Mouse (Mus musculus) heart, adult 18-20 months (tissue): ENCODE results near the gene Slc39a11. TPM values are rescaled to one million over a fixed set of nuclear protein-coding genes. Genes with fewer than 3 reads are reported as not detected.
"Not testable (repeated sequence)": the region's sequence is repeated elsewhere in the genome, so short reads cannot be mapped to it uniquely, and the experiment has no call there.

Experiments used
- DNase-seq, 2 experiments: peaks; one replicate each; pipeline ENCODE4 v3.0.0; 2021 to 2022; ENCODE audit warnings: mixed read lengths in 1 of 2
- total RNA-seq, 2 experiments: library from RNA; stranded (reverse); gene quantifications; 2 replicates each; pipeline ENCODE4 v1.2.3; 2021

Gene Slc39a11
- total RNA-seq, 2 experiments from 2014 or later: 3.3 to 4.8 TPM

DNA sequence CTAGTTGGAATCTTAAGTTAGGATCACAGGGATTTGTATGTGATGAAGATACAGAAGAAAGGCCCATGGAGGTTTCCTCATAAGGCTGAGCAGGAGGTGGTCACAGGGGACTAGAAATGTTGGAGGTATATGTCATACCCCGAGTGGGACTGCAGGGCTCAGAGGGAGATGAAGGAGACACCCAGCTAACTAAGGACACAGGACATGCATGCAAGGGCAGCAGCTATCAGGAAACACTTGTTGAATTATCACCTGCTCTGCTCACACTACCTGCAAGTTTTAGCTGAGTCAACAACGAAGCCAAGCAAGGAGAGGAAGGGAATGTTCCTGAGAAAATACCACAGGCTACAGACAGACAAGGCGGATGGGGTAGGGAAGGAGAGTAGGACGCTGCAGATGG, 17.8 kb upstream of the Slc39a11 start:
- no peak for DNase-seq

DNA sequence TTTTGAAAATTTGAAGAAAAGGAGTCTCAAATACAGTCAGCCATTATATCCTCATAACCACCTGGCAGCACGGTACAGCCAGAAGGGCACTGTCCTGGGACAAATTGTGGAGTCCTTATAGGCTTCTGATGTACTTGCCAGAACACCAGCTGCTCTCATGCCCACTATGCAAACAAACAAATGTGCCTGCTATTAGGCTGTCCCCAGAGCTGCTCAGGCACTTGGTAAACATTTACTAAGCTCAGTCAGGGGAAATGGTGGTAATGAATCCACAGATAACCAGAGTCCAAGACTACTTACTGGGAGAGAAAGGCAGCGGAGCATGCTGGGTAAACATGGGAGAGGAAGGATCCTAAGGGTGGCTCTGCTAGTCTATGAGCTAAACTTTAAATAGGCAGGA, 17.2 kb upstream of the Slc39a11 start:
- no peak for DNase-seq

DNA sequence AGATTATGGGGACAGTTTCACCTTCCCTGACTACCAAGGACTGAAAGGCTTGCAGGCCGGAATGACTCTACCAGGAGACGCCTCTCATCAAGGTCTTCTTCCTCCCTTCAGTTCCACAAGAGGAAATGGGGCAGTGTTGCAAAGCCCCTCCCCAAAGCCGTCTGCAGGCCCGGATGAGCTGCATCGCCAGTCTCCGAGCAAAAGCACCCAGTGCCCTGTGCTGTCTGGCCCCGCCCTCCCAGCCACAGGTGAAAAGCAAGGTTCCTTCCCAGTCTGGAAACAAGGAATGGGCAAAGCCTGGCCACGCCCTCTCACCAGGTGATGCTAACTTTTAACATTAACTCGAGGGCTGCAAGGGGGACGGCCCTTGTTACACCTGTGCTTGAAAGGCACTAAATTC, 16.8 kb upstream of the Slc39a11 start:
- no peak for DNase-seq

DNA sequence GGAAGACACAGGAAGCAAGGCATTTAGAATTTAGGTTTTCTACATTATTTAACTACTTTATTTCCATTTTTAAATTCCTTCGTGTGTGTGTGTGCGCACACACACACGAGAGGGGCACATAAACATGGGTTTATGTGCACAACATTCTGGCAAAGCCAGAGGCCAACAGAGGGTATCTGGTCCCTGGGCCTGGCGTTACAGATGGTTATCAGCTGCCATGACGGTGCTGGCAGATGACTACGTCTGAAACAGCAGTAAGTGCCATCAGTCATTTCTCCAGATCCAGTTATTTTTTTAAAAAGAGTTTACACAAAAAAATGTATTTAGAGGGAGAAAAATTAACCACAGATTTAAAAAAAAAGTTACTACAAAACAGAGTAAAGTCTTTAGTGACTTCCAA, 16.3 kb upstream of the Slc39a11 start:
- no peak for DNase-seq

DNA sequence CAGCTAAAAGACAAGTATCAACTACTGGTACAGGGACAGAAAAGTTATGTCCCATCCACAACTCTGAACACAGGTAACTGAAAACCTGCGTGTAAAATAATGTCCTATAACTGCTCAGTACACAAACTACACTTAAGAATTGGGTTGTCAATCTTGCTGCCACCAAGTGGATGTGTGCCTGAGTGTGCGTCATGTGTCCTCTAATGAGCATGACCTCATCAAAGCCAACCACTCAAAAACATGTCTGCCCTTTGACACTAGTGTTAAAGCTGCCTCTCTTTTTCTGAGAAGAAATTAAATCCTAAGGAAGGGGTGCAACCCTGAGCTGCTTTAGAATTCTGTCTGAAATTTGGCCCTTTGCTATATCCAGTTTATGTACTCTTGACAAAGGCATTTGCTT, 14.4 kb upstream of the Slc39a11 start:
- no peak for DNase-seq

DNA sequence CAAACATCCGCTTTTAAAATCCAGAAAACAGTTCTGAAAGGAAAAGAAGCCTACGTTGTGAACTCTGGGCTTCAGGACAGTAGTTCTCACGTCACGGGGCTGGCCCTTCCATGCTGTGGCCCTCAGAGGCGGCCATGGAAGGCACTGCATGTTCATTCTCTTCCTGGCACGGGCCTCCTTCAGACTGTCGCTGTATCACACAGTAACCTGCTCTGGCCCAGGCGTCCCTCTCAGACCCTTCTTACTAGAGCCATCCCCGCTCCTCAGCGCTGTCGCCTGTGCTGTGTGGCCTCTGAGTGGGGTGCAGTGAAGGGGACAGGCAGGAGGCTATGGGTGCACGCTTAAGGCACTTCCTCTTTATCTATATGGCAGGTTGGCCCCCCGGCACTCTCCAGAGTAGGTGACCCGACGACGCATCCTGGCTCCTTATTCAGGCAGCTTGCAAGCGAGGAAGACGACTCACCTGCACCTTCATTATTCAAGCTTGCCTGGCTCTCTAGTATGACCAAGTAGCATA, 12.0 kb upstream of the Slc39a11 start:
- DNase-seq: no peak

DNA sequence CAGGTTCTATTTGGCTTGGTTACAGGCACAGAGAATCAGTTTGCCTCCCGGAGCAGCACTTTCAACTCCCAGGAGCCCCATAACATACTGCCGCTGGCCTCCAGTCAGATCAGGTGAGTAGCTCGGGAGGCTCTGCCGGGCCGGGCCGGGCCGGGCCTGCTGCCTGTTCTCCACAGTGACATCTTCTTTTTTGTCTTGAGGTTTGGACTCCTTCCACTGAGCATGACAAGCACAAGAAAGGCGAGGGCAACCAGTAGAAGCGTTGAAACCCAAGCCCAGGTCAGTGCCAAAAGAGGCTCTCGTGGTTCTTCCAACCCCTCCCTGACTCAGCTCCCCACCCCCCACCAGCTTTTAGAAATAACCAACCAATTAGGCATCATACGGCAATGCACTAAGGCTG, 11.1 kb upstream of the Slc39a11 start:
- DNase-seq: no peak

DNA sequence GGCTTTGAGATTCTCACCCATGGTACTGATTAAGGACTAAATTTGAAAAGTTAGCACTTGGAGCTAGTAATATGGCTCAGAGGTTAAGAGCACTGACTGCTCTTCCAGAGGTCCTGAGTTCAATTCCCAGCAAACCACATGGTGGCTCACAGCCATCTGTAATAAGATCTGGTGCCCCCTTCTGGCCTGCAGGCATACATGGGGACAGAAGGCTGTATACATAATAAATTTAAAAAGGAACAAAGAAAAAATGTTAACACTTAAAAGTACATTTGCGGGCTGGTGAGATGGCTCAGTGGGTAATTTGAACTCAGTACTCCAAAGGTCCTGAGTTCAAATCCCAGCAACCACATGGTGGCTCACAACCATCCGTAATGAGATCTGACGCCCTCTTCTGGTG, 10.3 kb upstream of the Slc39a11 start:
- DNase-seq: not testable (repeated sequence)

DNA sequence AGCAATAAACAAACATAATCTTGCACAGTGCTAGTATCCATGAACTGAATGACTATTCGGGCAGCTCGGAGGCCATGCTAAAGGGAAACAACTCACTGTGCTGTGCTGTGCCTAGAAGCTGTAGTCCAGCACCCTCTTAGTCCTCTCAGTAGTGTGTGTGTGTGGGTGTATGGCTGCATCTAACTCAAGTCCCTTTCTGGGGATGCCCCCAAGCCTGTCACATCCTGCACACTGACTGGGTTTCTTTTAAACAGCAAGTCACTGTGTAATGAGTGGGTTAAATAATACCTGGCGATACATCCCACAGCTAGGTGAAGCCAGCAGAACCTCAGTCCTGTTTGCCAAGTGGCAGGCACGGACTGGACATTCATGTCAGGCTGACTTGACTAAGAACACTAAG, 8.9 kb upstream of the Slc39a11 start:
- no peak for DNase-seq

DNA sequence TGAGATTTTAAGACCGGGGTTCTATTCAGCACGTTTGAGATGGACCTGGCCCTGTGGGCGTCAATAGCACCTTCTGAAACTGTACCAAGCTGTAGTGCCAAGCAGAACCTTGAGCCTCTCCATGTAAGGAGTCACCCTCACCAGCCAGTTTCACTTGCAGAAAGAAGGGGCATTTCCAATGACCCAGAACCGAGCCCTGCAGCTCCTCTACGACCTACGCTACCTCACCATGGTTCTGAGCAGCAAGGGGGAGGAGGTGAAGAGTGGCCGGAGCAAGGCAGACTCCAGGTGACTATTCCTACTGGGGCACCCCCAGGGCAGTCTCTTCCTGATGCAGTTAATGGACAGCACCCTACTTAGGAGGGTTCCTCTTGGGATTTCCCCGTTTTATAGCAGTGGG, 8.4 kb upstream of the Slc39a11 start:
- no peak for DNase-seq

DNA sequence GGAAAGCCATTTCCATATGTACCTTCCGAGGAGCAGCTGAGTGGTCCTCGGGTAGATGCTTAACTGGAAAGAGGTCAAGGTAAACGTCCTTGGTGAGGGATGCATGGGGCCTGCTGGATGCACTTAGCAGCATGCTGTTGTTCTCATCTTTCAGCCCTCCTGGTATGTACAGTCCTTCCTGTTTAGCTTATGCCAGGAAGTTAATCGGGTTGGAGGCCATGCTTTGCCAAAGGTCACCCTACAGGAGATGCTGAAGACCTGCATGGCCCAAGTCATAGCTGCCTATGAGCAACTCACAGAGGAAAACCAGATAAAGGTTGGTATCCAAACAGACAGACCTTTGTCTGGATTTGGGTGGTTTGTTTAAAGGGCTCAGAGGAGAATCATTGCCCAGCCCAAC, 7.3 kb upstream of the Slc39a11 start:
- DNase-seq: no peak

DNA sequence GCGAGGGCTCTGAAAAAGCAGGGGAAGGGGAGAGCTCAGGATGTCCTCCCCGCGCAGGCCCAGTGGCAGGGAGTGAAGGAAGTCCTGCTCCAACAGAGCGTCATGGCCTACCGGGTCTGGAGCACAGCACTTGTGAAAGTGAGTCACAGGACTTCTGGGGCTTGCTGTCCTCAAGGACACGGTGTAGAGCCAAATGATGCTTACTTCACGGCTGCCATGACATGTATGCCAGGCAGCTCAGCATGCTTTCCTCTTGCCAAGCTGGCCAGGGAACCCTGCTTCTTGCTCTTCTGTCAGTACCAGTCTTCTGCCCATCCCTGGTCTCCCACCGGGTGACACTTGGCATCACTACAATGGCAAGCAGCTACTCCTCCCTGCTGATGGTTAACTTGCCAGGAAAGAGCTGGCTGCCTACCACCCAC, 6.6 kb upstream of the Slc39a11 start:
- DNase-seq: no peak

DNA sequence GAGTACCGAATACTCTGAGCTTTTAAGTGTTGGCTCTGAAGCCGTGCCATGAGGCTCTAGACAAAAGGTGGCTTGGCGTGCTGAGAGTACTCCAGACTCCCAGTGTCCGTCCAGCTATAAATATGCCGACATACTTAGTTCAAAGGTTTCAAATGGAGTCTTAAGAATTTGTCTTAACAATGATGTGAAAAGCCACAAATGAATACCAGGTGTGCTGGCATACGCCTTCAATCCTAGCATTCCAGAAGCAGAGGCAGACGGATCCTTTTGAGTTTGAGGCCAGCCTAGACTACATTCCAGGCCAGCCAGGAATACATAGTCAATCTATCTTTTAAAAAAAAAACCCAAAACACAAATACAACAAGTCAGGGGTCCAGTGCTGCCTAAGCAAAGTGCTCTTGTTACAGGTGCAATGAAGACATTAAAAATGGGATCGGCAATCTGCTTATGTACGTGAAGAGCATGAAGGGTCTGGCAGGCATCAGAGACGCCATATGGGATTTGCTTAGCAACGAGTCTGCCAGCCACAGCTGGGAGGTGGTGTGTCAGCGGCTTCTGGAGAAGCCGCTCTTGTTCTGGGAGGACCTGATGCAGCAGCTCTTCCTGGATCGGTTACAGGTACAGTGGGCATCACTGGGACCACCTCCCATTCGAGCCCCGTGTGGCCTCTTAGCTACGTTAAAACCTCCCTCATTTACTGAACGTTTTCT, 4.8 kb upstream of the Slc39a11 start:
- no peak for DNase-seq

DNA sequence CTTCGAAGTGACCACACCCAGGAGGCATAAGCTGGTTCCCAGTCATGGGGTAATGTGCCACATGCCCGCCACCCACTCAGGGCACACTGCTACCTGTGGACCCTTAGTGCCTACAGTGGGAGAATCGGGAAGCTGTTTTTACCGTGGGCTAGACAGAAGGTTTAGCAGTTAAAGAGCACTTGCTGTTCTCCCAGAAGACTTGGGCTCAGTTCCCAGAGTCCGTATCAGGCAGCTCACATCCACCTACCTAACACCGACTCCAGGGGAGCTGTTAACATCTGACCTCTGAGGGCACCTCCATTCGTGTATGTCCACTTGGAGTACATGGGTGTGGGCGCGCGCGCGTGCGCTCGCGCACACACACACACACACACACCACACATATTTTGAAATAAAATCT, 4.2 kb upstream of the Slc39a11 start:
- DNase-seq: no peak

DNA sequence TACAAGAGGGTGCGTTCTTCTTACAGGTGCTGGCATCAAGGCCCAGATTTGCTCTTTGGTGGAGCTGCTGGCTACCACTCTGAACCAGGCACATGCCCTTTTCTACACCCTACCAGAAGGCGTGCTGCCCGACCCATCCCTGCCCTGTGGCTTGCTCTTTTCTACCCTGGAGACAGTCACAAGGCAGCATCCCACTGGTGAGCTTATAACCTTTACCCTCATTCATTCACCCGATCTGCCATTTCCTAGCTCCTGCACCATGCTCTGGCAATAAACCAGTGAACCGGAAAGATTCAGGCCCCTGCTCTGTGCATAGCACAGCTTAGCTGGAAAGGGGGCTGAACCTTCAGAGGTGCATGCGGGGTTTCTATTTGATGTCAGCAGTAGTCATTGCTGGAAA, 2.6 kb upstream of the Slc39a11 start:
- no peak for DNase-seq

DNA sequence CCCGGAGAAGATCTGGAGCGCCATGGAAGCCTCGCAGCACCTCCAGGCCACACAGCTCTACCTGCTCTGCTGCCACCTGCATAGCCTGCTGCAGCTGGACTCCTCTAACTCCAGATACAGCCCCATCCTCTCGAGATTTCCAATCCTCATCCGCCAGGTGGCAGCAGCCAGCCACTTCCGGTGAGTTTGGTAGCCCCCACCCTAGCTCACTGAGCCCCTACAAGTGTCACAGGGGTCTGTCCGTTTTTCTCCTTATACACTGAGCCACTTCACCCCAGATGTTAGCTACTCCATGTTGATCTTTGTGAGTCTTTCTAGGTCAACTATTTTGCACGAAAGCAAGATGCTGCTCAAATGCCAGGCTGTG, 2.0 kb upstream of the Slc39a11 start:
- DNase-seq: no peak

DNA sequence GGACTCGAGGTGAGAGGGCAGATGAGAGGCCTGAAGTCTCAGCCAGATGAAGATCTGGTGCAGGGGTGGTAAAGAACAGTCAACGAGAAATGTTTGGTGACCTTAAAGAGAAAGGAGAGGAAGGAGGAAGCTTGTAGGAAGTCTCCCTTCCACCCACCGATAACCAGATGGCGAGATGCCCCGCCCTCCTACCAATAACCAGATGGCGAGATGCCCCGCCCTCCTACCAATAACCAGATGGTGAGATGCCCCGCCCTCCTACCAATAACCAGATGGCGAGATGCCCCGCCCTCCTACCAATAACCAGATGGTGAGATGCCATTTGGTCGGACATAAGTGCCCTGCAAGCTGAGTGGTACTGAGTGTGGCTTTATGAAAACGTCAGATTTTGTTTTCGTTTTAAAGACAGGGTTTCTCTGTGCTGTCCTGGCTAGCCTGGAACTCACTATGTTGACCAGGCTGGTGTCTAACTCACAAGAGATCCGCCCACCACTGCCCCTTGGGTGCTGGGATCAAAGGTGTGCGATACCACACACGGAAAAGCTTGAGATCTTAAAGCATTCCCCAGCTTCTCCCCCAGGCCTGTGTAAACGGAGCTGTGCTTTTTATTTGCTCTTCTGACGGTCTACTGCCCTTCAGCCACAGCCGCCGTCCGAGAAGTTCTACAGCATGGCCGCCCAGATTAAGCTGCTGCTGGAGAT, 1.5 kb upstream of the Slc39a11 start:
- no peak for DNase-seq

DNA sequence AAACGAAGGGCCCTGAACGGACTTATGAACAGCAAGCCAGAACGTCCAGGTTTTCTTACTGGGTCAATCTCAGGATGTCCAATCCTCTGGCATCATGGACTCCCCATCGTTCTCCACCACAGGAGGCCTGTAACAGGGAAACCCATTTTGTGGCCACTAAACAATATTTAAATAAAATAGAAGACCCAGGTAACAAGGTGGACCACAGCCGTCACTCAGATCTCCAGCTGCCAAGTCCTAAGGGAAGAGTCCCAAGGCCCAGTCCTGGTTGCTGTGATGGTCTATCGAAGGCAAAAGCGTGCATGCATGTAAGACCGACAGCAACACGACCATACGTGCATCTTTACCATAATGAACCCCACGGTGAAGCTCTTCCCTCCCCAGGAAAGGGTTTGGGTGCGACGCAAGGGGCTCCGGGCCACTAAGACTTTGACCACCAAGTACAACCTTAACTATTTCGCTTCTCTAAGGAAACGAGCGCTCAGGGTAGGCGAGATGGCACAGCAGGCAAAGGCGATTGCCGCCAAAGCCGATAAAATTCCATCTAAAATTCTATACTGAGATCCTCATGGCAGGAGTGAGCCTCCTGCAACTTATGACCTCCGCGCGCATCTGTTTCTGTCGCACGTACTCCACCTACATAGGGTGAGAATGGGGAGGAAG, 1.1 kb downstream of the Slc39a11 start, which contains the start of gene Cog1:
Gene Cog1, plus strand, starts transcription at position 480 of the 663 bp plus-strand sequence.
- DNase-seq: peak in 1 of 2 experiments; percentile 36

DNA sequence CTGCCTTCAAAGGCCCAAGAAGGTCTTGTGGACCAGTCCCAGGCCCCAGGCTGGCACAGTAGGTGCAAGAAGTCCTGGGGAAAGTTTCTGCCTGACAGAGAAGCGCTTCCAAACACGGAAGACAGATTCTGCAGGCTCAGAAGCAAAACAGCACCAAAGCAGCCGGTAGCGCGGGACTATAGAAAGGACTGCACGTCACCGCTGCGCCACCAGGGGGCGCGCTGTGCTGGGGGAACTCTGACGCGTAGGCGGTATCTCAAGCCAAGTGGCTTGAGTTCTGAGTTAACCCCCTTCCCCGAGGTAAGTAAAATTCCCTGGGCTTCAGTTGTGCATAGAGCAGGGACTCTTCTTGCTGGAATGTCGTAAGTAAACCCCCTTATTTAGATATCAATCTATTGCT, 1.7 kb downstream of the Slc39a11 start:
- DNase-seq: peak; percentile 75 to 90

DNA sequence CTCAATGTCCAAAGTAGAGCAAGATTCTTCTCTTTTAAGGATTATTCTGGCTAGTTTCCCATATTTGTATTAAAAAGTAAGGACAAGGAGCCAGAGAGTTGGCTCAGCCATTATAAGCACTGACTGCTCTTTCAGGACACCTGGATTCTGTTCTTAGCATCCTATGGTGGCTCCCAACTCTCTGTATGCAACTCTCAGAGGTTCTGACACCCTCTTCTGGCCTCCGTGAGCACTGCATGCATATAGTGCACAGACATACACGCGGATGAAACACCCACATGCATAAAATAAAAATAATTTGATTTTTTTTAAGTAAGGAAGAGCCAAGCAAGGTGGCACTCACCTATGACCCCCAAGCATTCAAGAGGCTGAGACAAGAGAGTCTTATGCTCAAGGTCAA, 4.7 kb downstream of the Slc39a11 start:
- DNase-seq: no peak

DNA sequence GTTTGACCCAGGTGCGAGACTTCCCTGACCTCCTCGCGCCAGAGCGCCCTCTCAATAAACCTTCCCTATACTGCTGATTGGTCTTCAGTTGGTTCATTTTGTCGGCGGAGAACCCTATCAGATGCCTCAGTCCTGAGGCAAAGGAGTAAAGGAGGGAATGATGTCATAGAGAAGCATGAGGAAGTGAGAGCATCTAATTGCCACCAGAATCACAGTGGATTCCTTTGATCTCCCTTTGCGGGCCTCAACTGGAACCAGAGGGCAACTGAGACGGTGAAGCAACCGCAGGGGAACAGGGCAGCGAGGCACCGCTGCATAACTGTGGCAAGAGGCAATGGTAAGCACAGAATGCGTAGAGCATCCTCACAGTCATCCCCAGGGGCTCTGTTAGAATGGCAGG, 11.2 kb downstream of the Slc39a11 start:
- DNase-seq: no peak

DNA sequence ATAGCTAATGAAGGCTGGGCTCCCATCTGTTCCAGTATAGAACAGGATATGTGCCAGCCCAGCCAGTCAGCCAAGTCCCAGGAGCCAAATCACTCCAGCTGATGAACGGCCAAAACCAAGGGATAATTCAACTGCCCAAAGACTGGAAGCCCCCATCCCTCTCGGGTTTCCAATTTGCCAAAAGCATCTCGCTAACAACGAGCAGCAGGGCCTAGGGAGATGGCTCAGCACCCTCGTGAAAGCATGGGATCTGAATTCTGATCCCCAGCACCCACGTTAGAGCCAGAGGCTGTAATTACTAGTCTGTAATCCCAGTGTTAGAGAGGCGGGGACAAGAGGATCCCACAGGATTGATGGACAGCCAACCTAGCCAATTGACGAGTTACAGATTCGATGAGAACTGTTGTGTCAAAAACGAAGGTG, 15.2 kb downstream of the Slc39a11 start:
- no peak for DNase-seq

DNA sequence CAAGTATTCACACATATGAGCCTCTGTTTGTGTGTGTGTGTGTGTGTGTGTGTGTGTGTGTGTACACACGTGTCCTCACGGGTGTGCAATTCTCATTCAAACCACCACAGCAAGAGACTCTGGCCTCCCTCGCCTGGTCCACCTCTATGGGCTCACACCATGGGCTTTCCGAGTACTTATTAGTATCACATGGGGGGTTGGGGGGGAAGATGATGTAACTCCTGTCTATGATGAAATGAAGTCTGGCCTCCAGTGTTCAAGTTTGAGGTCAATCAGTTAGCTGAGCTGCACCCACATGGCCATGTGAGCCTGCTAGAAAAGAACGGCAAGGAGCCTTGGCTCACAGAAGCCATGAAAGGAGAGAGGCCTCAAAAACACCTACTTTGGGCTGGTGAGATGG, 16.5 kb downstream of the Slc39a11 start:
- no peak for DNase-seq
